Mouse (Mus musculus) megakaryocyte, embryonic 14.5 days (primary cell): Measurements from ENCODE around the gene Gm13090. TPM values are rescaled to one million over a fixed set of nuclear protein-coding genes. Genes with fewer than 3 reads are reported as not detected.

ENCODE experiments used
- H3K27me3 ChIP-seq: replicated peaks from 2 replicates; pipeline ENCODE3; 2012; ENCODE audit warnings: inconsistent platforms
- H3K36me3 ChIP-seq: replicated peaks from 2 replicates; pipeline ENCODE3; 2012; ENCODE audit warnings: low read length, inconsistent platforms, mixed read lengths
- H3K4me1 ChIP-seq: 2 replicates; pipeline ENCODE4 v1.6.1; 2012; ENCODE audit warnings: inconsistent platforms
- H3K4me3 ChIP-seq: replicated peaks from 2 replicates; pipeline ENCODE3; 2012; ENCODE audit warnings: moderate library complexity, mild to moderate bottlenecking, inconsistent platforms
- H3K9me3 ChIP-seq: 2 replicates; pipeline ENCODE4 v1.6.1; 2012; ENCODE audit warnings: inconsistent platforms
- FLI1 ChIP-seq: IDR thresholded peaks from 2 replicates; pipeline ENCODE4 v1.6.1; 2012; ENCODE audit warnings: low read length, inconsistent platforms, mixed read lengths
- GATA1 ChIP-seq: IDR thresholded peaks from 3 replicates; pipeline ENCODE4 v1.6.1; 2012; ENCODE audit warnings: mixed read lengths, low read length, inconsistent platforms, borderline replicate concordance
- polyA plus RNA-seq: library from polyadenylated mRNA; stranded (reverse); fragments of >175 nt; gene quantifications from 2 replicates; pipeline ENCODE4 v1.2.3, GENCODE M21; 2012; ENCODE audit warnings: low replicate concordance; ENCODE audit not compliant: insufficient read depth

Gm13090 gene
- polyA plus RNA-seq, 1 experiment: not detected

- Histone ChIP-seq H3K27me3 (peaks cover 29% of the 10 kb centered on the region), H3K36me3 (no peaks in the 10 kb centered on the region), H3K9me3 (no peaks in the 10 kb centered on the region), H3K4me1 (peaks cover 21% of the 10 kb centered on the region), H3K4me3 (no peak overlapping the region)
- TF ChIP-seq GATA1: no peak
- no peak for TF ChIP-seq FLI1
Measured at GRCm38 (mm10) chr4:151068751-151069150, 20.6 kb upstream of the Gm13090 start.

- TF ChIP-seq FLI1: no peak
- TF ChIP-seq GATA1: no peak
- H3K36me3 ChIP-seq: no peaks in the 10 kb centered on the region
- peaks cover 40% of the 10 kb centered on the region for H3K27me3 ChIP-seq
- H3K4me3 ChIP-seq: peak overlapping the region; percentile 70
- peaks cover 21% of the 10 kb centered on the region for H3K4me1 ChIP-seq
- H3K9me3 ChIP-seq: no peaks in the 10 kb centered on the region
Measured at GRCm38 (mm10) chr4:151070962-151071361, 18.4 kb upstream of the Gm13090 start.

- no peaks in the 10 kb centered on the region for H3K9me3 ChIP-seq
- TF ChIP-seq GATA1 (no peak), FLI1 (no peak)
- H3K36me3 ChIP-seq: no peaks in the 10 kb centered on the region
- peaks cover 45% of the 10 kb centered on the region for H3K27me3 ChIP-seq
- H3K4me1 ChIP-seq: peaks cover 21% of the 10 kb centered on the region
- no peak overlapping the region for H3K4me3 ChIP-seq
Measured at GRCm38 (mm10) chr4:151073108-151073744, 16.1 kb upstream of the Gm13090 start.

GRCm38 (mm10) chr4:151074817-151075216 lies 14.6 kb upstream of the Gm13090 start:
- peaks cover 44% of the 10 kb centered on the region for H3K27me3 ChIP-seq
- TF ChIP-seq GATA1: no peak
- no peak for TF ChIP-seq FLI1
- H3K4me3 ChIP-seq: no peak overlapping the region
- H3K36me3 ChIP-seq: no peaks in the 10 kb centered on the region
- peaks cover 13% of the 10 kb centered on the region for H3K4me1 ChIP-seq
- H3K9me3 ChIP-seq: no peaks in the 10 kb centered on the region

GRCm38 (mm10) chr4:151081355-151081754 lies 8.0 kb upstream of the Gm13090 start:
- TF ChIP-seq GATA1: no peak
- TF ChIP-seq FLI1: no peak
- no peaks in the 10 kb centered on the region for H3K36me3 ChIP-seq
- H3K4me1 ChIP-seq: peaks cover 12% of the 10 kb centered on the region
- peaks cover 30% of the 10 kb centered on the region for H3K27me3 ChIP-seq
- H3K9me3 ChIP-seq: 0 out of 2 replicates have a peak, but pooled peaks cover 6% of the 10 kb centered on the region
- H3K4me3 ChIP-seq: no peak overlapping the region

- Histone ChIP-seq H3K9me3 (0 out of 2 replicates have a peak, but pooled peaks cover 6% of the 10 kb centered on the region), H3K36me3 (no peaks in the 10 kb centered on the region), H3K4me3 (no peak overlapping the region), H3K27me3 (peaks cover 30% of the 10 kb centered on the region), H3K4me1 (peaks cover 12% of the 10 kb centered on the region)
- TF ChIP-seq GATA1: no peak
- no peak for TF ChIP-seq FLI1
Measured at GRCm38 (mm10) chr4:151081977-151082376, 7.4 kb upstream of the Gm13090 start.

- H3K36me3 ChIP-seq: no peaks in the 10 kb centered on the region
- H3K4me1 ChIP-seq: peaks cover 12% of the 10 kb centered on the region
- TF ChIP-seq GATA1 (no peak), FLI1 (no peak)
- H3K27me3 ChIP-seq: peaks cover 24% of the 10 kb centered on the region
- H3K9me3 ChIP-seq: 0 out of 2 replicates have a peak, but pooled peaks cover 6% of the 10 kb centered on the region
- no peak overlapping the region for H3K4me3 ChIP-seq
Measured at GRCm38 (mm10) chr4:151083027-151083426, 6.3 kb upstream of the Gm13090 start.

GRCm38 (mm10) chr4:151087358-151087757 lies 2.0 kb upstream of the Gm13090 start:
- Histone ChIP-seq H3K4me1 (peaks cover 17% of the 10 kb centered on the region), H3K27me3 (peaks cover 25% of the 10 kb centered on the region), H3K36me3 (no peaks in the 10 kb centered on the region), H3K9me3 (0 out of 2 replicates have a peak, but pooled peaks cover 6% of the 10 kb centered on the region), H3K4me3 (no peak overlapping the region)
- TF ChIP-seq FLI1 (no peak), GATA1 (no peak)

- peaks cover 4% of the 10 kb centered on the region; the same call in 1 of the 2 replicates for H3K4me1 ChIP-seq
- peaks cover 27% of the 10 kb centered on the region for H3K27me3 ChIP-seq
- no peaks in the 10 kb centered on the region for H3K36me3 ChIP-seq
- TF ChIP-seq GATA1: no peak
- TF ChIP-seq FLI1: no peak
- H3K4me3 ChIP-seq: no peak overlapping the region
- H3K9me3 ChIP-seq: 0 out of 2 replicates have a peak, but pooled peaks cover 6% of the 10 kb centered on the region
Measured at GRCm38 (mm10) chr4:151088819-151089218, 551 bp upstream of the Gm13090 start.

GRCm38 (mm10) chr4:151095207-151095606 lies 5.8 kb downstream of the Gm13090 start:
- Histone ChIP-seq H3K9me3 (no peaks in the 10 kb centered on the region), H3K36me3 (no peaks in the 10 kb centered on the region), H3K27me3 (peaks cover 24% of the 10 kb centered on the region), H3K4me3 (no peak overlapping the region), H3K4me1 (no peaks in the 10 kb centered on the region)
- TF ChIP-seq FLI1: no peak
- TF ChIP-seq GATA1: no peak
